Mouse (Mus musculus): ENCODE results near the gene Bpifa3. TPM values are rescaled to one million over a fixed set of nuclear protein-coding genes. Genes with fewer than 3 reads are reported as not detected.
A peak's percentile ranks its signal among the peaks of the same experiment; 100 is the strongest.
"Not testable (repeated sequence)": the region's sequence is repeated elsewhere in the genome, so short reads cannot be mapped to it uniquely, and the experiment has no call there.

The Bpifa3 gene
- total RNA-seq (2021): not detected
- long read RNA-seq: 0 reads

GRCm38 (mm10) chr2:154130120-154130519 lies at the start of gene Bpifa3:
TSS of gene Bpifa3 (plus strand) at chr2:154130336.
- DNase-seq (ENCODE audit: low spot score in 2 of 2): no peak

GRCm38 (mm10) chr2:154097734-154098133 lies 32.4 kb upstream of the Bpifa3 start:
- peak in 1 of 2 experiments; percentile 3 for DNase-seq (ENCODE audit: low spot score in 2 of 2)

GRCm38 (mm10) chr2:154117381-154117780 lies 12.8 kb upstream of the Bpifa3 start:
- no peak for DNase-seq (ENCODE audit: low spot score in 2 of 2)

GRCm38 (mm10) chr2:154142580-154142979 lies 12.4 kb downstream of the Bpifa3 start, which contains the start of gene Bpifa1:
TSS of gene Bpifa1 (plus strand) at chr2:154142880.
- no peak for DNase-seq (ENCODE audit: low spot score in 2 of 2)

GRCm38 (mm10) chr2:154143735-154144134 lies 13.6 kb downstream of the Bpifa3 start:
- DNase-seq (ENCODE audit: low spot score in 2 of 2): peak; percentile 19 to 23

- DNase-seq (ENCODE audit: low spot score in 2 of 2): no peak
These were observed 17.4 kb downstream of the Bpifa3 start for GRCm38 (mm10) chr2:154147496-154147895.

- peak; percentile 53 to 70 for DNase-seq (ENCODE audit: low spot score in 2 of 2)
These were observed 28.3 kb downstream of the Bpifa3 start for GRCm38 (mm10) chr2:154158433-154158832.

- no peak for DNase-seq (ENCODE audit: low spot score in 2 of 2)
These were observed 32.2 kb downstream of the Bpifa3 start, which contains the start of gene Bpifa5 for GRCm38 (mm10) chr2:154162307-154162706. TSS of gene Bpifa5 (plus strand) at chr2:154162607.

- peak in 1 of 2 experiments; percentile 20 for DNase-seq (ENCODE audit: low spot score in 2 of 2)
These were observed 33.2 kb downstream of the Bpifa3 start for GRCm38 (mm10) chr2:154163306-154163705.

- DNase-seq (ENCODE audit: low spot score in 2 of 2): no peak
These were observed 39.0 kb downstream of the Bpifa3 start for GRCm38 (mm10) chr2:154169172-154169571.

GRCm38 (mm10) chr2:154171621-154172020 lies 41.5 kb downstream of the Bpifa3 start:
- no peak for DNase-seq (ENCODE audit: low spot score in 2 of 2)

- DNase-seq (ENCODE audit: low spot score in 2 of 2): peak; percentile 55
These were observed 43.2 kb downstream of the Bpifa3 start for GRCm38 (mm10) chr2:154173313-154173712.

GRCm38 (mm10) chr2:154181900-154182299 lies 51.8 kb downstream of the Bpifa3 start:
- not testable (repeated sequence) for DNase-seq (ENCODE audit: low spot score in 2 of 2)

- not testable (repeated sequence) for DNase-seq (ENCODE audit: low spot score in 2 of 2)
These were observed 52.9 kb downstream of the Bpifa3 start for GRCm38 (mm10) chr2:154183061-154183460.

- DNase-seq (ENCODE audit: low spot score in 2 of 2): no peak
These were observed 55.2 kb downstream of the Bpifa3 start for GRCm38 (mm10) chr2:154185319-154185718.

GRCm38 (mm10) chr2:154185748-154186147 lies 55.6 kb downstream of the Bpifa3 start:
- no peak for DNase-seq (ENCODE audit: low spot score in 2 of 2)

GRCm38 (mm10) chr2:154187468-154187867 lies 57.3 kb downstream of the Bpifa3 start:
- no peak for DNase-seq (ENCODE audit: low spot score in 2 of 2)

Other genes with a start within 250 kb of the Bpifa3 start
- gene Bpifb6, start 229.9 kb upstream of the Bpifa3 start, total RNA-seq (2021): not detected
- not detected for gene Bpifb3, start 212.1 kb upstream of the Bpifa3 start, total RNA-seq (2021)
- gene Bpifb4, start 192.1 kb upstream of the Bpifa3 start, total RNA-seq (2021): not detected
- not detected for gene Bpifa6, start 155.4 kb upstream of the Bpifa3 start, total RNA-seq (2021)
- not detected for gene Bpifa2, start 122.1 kb upstream of the Bpifa3 start, total RNA-seq (2021)
- not detected for gene Bpifa1, start 12.5 kb downstream of the Bpifa3 start, total RNA-seq (2021)
- not detected for gene Bpifa5, start 32.3 kb downstream of the Bpifa3 start, total RNA-seq (2021)
- gene Bpifb1, start 60.5 kb downstream of the Bpifa3 start, total RNA-seq (2021): under 1 TPM; 0.30 to 0.54 TPM
- under 1 TPM in 1 of 2 experiments, not detected in 1; 0.21 TPM for gene Bpifb5, start 93.4 kb downstream of the Bpifa3 start, total RNA-seq (2021)
- gene Bpifb9a, start 127.5 kb downstream of the Bpifa3 start, total RNA-seq (2021): not detected
- gene Bpifb9b, start 176.9 kb downstream of the Bpifa3 start, total RNA-seq (2021): not detected
- gene Cdk5rap1, start 242.7 kb downstream of the Bpifa3 start, total RNA-seq (2021): 10 to 100 TPM; 11.9 to 16.1 TPM